Mouse (Mus musculus) frontal cortex, postnatal 14 days (tissue): ENCODE data around the gene Dok5.

Experiments
- DNase-seq, 2 experiments: peaks; one replicate each; pipeline ENCODE4 v3.0.0; 2022; ENCODE audit warnings: low spot score in 2 of 2

The Dok5 gene

GRCm38 (mm10) chr2:170795242-170795641, 63.6 kb downstream of the Dok5 start:
- no peak for DNase-seq

GRCm38 (mm10) chr2:170802984-170803383, 71.4 kb downstream of the Dok5 start:
- no peak for DNase-seq

GRCm38 (mm10) chr2:170807555-170808258, 76.1 kb downstream of the Dok5 start:
- no peak for DNase-seq

GRCm38 (mm10) chr2:170808259-170808789, 76.7 kb downstream of the Dok5 start:
- no peak for DNase-seq

DNA sequence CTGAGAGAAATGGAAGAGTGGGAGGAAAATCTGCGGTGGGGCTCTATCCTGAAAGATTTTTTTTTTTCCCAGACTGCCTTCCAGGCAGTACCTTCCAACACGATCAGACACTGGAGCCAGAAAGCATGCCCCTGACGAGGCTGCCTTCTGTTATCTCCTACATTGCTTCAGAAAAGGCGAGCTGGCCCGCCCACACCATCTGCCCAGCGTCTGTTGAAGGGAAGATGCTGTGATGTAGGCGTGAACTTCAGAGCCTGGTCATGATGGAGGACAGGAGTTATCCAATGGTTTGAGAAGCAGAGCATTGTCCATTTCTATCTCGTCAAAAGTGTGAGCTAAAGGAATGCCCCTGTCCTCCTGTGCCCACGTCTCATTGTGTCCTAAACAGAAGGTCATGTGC, 79.7 kb downstream of the Dok5 start:
- peak; percentile 37 to 47 for DNase-seq

GRCm38 (mm10) chr2:170816302-170816701, 84.7 kb downstream of the Dok5 start:
- no peak for DNase-seq

- no peak for DNase-seq
These were observed 85.6 kb downstream of the Dok5 start for GRCm38 (mm10) chr2:170817112-170817703.

GRCm38 (mm10) chr2:170826821-170827441, 95.3 kb downstream of the Dok5 start:
- DNase-seq, result no peak

- no peak for DNase-seq
These were observed 97.2 kb downstream of the Dok5 start for GRCm38 (mm10) chr2:170828757-170829156.

GRCm38 (mm10) chr2:170829191-170829611, 97.6 kb downstream of the Dok5 start:
- no peak for DNase-seq

- DNase-seq, result no peak
These were observed 98.4 kb downstream of the Dok5 start for GRCm38 (mm10) chr2:170829988-170830387.

GRCm38 (mm10) chr2:170836862-170837261, 105.3 kb downstream of the Dok5 start:
- no peak for DNase-seq

GRCm38 (mm10) chr2:170837363-170837762, 105.8 kb downstream of the Dok5 start:
- no peak for DNase-seq

DNA sequence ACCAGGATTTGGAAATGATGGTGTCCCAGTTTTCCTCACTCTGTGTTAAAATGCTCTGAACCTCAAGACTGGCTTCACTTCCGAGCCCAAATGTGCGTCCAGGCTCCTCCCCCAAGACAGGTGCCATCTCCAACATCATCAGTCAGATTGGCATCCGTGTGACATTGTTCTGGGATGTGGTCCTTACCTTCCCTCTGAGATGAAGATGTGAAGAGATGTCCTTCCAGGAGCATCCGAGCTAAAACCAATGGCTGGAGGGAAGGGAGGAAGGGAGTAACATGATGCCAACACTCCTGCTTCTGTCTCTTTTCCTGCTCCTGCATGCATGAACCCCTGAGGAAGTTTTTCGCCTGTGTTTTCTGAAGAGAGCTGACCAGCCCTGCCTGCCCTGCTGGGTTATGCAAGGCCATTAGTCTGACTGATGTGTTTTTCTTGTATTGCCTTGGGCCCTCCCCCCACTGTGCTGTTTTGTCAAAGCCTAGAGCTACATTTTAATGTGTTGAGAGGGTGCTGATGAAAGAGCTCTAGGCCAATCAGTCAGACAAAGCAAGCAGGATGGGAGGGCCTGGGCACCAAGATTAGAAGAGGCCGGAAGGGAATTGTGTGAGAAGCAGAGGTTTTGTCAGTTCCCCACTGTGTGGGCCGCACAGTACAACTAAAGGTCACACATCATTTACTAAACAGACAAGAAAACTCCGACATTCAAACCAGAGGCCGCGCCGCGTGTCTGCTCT, 106.4 kb downstream of the Dok5 start:
- no peak for DNase-seq

- DNase-seq, result no peak
These were observed 109.9 kb downstream of the Dok5 start for GRCm38 (mm10) chr2:170841441-170841965.

GRCm38 (mm10) chr2:170845511-170845910, 113.9 kb downstream of the Dok5 start:
- no peak for DNase-seq

GRCm38 (mm10) chr2:170850058-170850457, 118.5 kb downstream of the Dok5 start:
- no peak for DNase-seq

- no peak for DNase-seq
These were observed 120.7 kb downstream of the Dok5 start for GRCm38 (mm10) chr2:170852337-170852736.

GRCm38 (mm10) chr2:170855210-170855609, 123.6 kb downstream of the Dok5 start:
- no peak for DNase-seq

GRCm38 (mm10) chr2:170856085-170856484, 124.5 kb downstream of the Dok5 start:
- no peak for DNase-seq

GRCm38 (mm10) chr2:170857507-170857906, 125.9 kb downstream of the Dok5 start:
- no peak for DNase-seq

GRCm38 (mm10) chr2:170858640-170859039, 127.0 kb downstream of the Dok5 start:
- no peak for DNase-seq
